Mouse (Mus musculus) stomach, embryonic 14.5 days (tissue): ENCODE measurements around the gene Bin2. TPM values are rescaled to one million over a fixed set of nuclear protein-coding genes. Genes with fewer than 3 reads are reported as not detected.

Source experiments
- ATAC-seq: fragments of 200-750 bp; cut with Nextera tagmentation; 2 replicates; pipeline ENCODE4 v1.8.0; 2017; ENCODE audit warnings: low read depth, moderate TSS enrichment; ENCODE audit not compliant: insufficient number of reproducible peaks, insufficient read depth, low FRiP score
- H3K27ac ChIP-seq: fragments of 300-500 bp; sonication (generic); 2 replicates; pipeline ENCODE4 v1.5.1; 2014; ENCODE audit warnings: mild to moderate bottlenecking, low read length, moderate library complexity, mixed read lengths
- H3K27me3 ChIP-seq: fragments of 300-500 bp; sonication (generic); 2 replicates; pipeline ENCODE4 v1.6.1; 2014; ENCODE audit warnings: low read length, control low read depth, mixed read lengths; ENCODE audit not compliant: control insufficient read depth, insufficient read depth
- H3K36me3 ChIP-seq: fragments of 300-500 bp; sonication (generic); 2 replicates; pipeline ENCODE4 v1.6.1; 2014; ENCODE audit warnings: mild to moderate bottlenecking, control low read depth, low read length, moderate library complexity, mixed read lengths; ENCODE audit not compliant: control insufficient read depth, insufficient read depth
- H3K4me1 ChIP-seq: fragments of 300-500 bp; sonication (generic); 2 replicates; pipeline ENCODE4 v1.6.1; 2014; ENCODE audit warnings: low read length, control low read depth, mixed read lengths; ENCODE audit not compliant: control insufficient read depth, insufficient read depth
- H3K4me2 ChIP-seq: fragments of 300-500 bp; sonication (generic); replicated peaks from 2 replicates; pipeline ENCODE4 v1.6.1; 2014; ENCODE audit warnings: low read depth, low read length, control low read depth
- H3K4me3 ChIP-seq: fragments of 300-500 bp; sonication (generic); 2 replicates; pipeline ENCODE4 v1.5.1; 2014; ENCODE audit warnings: low read depth, low read length, control low read depth
- H3K9ac ChIP-seq: fragments of 300-500 bp; sonication (generic); replicated peaks from 2 replicates; pipeline ENCODE4 v1.6.1; 2014; ENCODE audit warnings: low read depth, mild to moderate bottlenecking, control low read depth, low read length, moderate library complexity, mixed read lengths
- H3K9me3 ChIP-seq: fragments of 300-500 bp; sonication (generic); 2 replicates; pipeline ENCODE4 v1.6.1; 2016; ENCODE audit warnings: low read depth, low read length, control low read depth; ENCODE audit not compliant: control insufficient read depth
- WGBS: fragments of 180-500 bp; shearing (Covaris S2); extraction: QIAGEN DNeasy Blood & Tissue Kit; methylation state at CpG from one replicate; pipeline ENCODE4 v1.1.7; 2014; 5-methylcytosine and 5-hydroxymethylcytosine counted together
- polyA plus RNA-seq: library from polyadenylated mRNA; unstranded; fragments of >200 nt; fragmentation: Nextera tagmentation; extraction: Ambion mirVana; gene quantifications from 2 replicates; pipeline ENCODE4 v1.2.1, GENCODE M21; 2014

The Bin2 gene
- polyA plus RNA-seq, 1 experiment from 2014 or later = 6.6 TPM

- ATAC-seq = no peak
- no peak within 1 kb of the TSS for H3K4me3 ChIP-seq
- H3K4me1 ChIP-seq = peaks cover 6% of the 10 kb centered on the region
- 69% methylated on average over 8 of the region's 8 CpGs for WGBS
- no peaks in the 10 kb centered on the region for H3K27me3 ChIP-seq
- H3K27ac ChIP-seq = no peak within 1 kb of the TSS
- H3K9ac ChIP-seq = no peak within 1 kb of the TSS
- H3K36me3 ChIP-seq = no peaks in the 10 kb centered on the region
- peaks cover 11% of the 10 kb centered on the region for H3K9me3 ChIP-seq
- 0 out of 2 replicates have a peak within 1 kb of the TSS, but pooled peaks have one; percentile 16 for H3K4me2 ChIP-seq
Observed at GRCm38 (mm10) chr15:100687430-100687971, 18.1 kb upstream of the Bin2 start, which contains the start of gene Cela1. Cela1 (minus strand) TSS chr15:100687921.

DNA sequence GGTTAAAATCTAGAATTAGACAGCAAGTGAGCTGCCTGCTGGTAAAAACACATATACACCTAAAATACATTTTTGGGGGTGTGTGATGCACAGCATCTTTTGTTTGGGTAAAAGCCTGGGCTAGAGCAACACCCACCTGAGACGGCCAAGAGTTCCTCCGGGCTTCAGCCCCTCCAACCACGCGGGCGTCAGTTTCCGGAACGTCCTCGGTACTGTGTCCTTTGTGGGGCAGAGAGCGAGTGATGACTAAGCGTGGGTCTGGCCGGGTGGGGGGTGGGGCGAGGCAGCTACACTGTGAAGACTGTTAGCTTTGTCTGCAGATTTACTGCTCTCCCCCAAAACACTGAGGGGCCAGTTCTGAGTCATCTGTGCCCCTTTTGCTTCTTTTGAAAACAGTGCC is 17.6 kb upstream of the Bin2 start:
- whole genome bisulfite sequencing = 29% methylated on average over 12 of the region's 12 CpGs
- Histone ChIP-seq H3K27me3 (no peaks in the 10 kb centered on the region), H3K4me2 (0 out of 2 replicates have a peak overlapping the region, but pooled peaks have one; percentile 16), H3K4me1 (peaks cover 6% of the 10 kb centered on the region), H3K9me3 (peaks cover 11% of the 10 kb centered on the region), H3K36me3 (no peaks in the 10 kb centered on the region), H3K4me3 (no peak overlapping the region), H3K27ac (no peak overlapping the region), H3K9ac (no peak overlapping the region)
- ATAC-seq = no peak

DNA sequence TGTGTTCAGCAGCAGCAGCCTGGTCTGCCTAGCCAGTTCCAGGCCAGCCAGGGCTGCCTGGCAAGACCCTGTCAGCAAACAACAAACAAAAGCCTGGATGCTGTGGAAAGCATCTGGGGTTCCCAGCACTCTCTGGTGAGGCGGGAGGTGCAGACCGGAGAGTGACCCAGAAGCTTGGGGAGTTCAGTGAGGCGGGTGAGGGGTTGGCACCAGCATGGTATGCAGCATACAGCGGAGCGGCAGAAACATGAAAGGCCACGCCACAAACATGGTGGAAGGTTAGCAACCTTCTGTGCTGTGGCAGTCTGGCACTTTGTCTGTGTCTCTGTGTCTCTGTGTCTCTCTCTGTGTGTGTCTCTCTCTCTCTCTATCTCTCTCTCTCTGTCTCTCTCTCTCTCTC is 17.1 kb upstream of the Bin2 start:
- H3K9ac ChIP-seq = no peak overlapping the region
- H3K4me3 ChIP-seq = no peak overlapping the region
- H3K36me3 ChIP-seq = no peaks in the 10 kb centered on the region
- H3K9me3 ChIP-seq = peaks cover 11% of the 10 kb centered on the region
- ATAC-seq = no peak
- H3K27ac ChIP-seq = no peak overlapping the region
- no peak overlapping the region for H3K4me2 ChIP-seq
- 80% methylated on average over 6 of the region's 6 CpGs for WGBS
- H3K4me1 ChIP-seq = peaks cover 6% of the 10 kb centered on the region
- H3K27me3 ChIP-seq = no peaks in the 10 kb centered on the region

DNA sequence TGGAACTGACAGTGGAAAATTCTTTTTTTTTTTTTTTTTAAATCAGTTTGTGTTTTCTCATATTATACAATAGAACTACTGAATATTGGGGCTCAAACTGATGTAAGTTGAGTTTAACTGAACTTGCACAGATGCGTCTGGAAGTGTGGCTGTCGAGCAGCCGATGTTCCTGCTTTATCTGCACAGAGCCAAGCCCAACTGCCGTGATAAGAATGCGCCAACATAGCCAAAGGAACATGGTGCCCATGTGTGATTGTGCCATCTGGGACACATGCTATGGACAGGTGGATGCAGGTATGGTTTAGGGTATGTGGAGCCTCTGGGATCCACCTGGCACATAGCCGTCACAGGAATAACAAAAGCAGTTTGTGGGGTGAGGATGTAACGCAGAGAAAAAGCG is 16.5 kb upstream of the Bin2 start:
- H3K36me3 ChIP-seq = no peaks in the 10 kb centered on the region
- H3K4me3 ChIP-seq = no peak overlapping the region
- H3K27ac ChIP-seq = no peak overlapping the region
- peaks cover 10% of the 10 kb centered on the region for H3K9me3 ChIP-seq
- no peaks in the 10 kb centered on the region for H3K27me3 ChIP-seq
- ATAC-seq = no peak
- H3K9ac ChIP-seq = no peak overlapping the region
- 80% methylated on average over 8 of the region's 8 CpGs for WGBS
- H3K4me1 ChIP-seq = peaks cover 6% of the 10 kb centered on the region
- no peak overlapping the region for H3K4me2 ChIP-seq

GRCm38 (mm10) chr15:100685255-100685654 is 15.9 kb upstream of the Bin2 start:
- WGBS = 22% methylated on average over 13 of the region's 13 CpGs
- Histone ChIP-seq H3K27ac (no peak overlapping the region), H3K9me3 (peaks cover 4% of the 10 kb centered on the region), H3K4me2 (no peak overlapping the region), H3K9ac (no peak overlapping the region), H3K4me3 (no peak overlapping the region), H3K36me3 (no peaks in the 10 kb centered on the region), H3K27me3 (no peaks in the 10 kb centered on the region), H3K4me1 (peaks cover 6% of the 10 kb centered on the region)
- no peak for ATAC-seq

- ATAC-seq = 0 out of 2 replicates have a peak, but pooled peaks have one; percentile 19
Observed at GRCm38 (mm10) chr15:100684450-100684849, 15.1 kb upstream of the Bin2 start.

GRCm38 (mm10) chr15:100683041-100683440 is 13.7 kb upstream of the Bin2 start:
- WGBS = 48% methylated on average over 2 of the region's 2 CpGs
- Histone ChIP-seq H3K4me2 (no peak overlapping the region), H3K4me3 (no peak overlapping the region), H3K27me3 (no peaks in the 10 kb centered on the region), H3K4me1 (peaks cover 6% of the 10 kb centered on the region), H3K9ac (no peak overlapping the region), H3K9me3 (no peaks in the 10 kb centered on the region), H3K36me3 (no peaks in the 10 kb centered on the region), H3K27ac (no peak overlapping the region)
- ATAC-seq = no peak

More at GRCm38 (mm10) chr15:100684450-100684849, 15.1 kb upstream of the Bin2 start:
- H3K27ac ChIP-seq = no peak overlapping the region
- H3K9me3 ChIP-seq = no peaks in the 10 kb centered on the region
- H3K9ac ChIP-seq = no peak overlapping the region
- H3K27me3 ChIP-seq = no peaks in the 10 kb centered on the region
- H3K4me1 ChIP-seq = peaks cover 6% of the 10 kb centered on the region
- H3K4me3 ChIP-seq = no peak overlapping the region
- H3K4me2 ChIP-seq = no peak overlapping the region
- no peaks in the 10 kb centered on the region for H3K36me3 ChIP-seq
- WGBS = 49% methylated on average over 10 of the region's 10 CpGs

DNA sequence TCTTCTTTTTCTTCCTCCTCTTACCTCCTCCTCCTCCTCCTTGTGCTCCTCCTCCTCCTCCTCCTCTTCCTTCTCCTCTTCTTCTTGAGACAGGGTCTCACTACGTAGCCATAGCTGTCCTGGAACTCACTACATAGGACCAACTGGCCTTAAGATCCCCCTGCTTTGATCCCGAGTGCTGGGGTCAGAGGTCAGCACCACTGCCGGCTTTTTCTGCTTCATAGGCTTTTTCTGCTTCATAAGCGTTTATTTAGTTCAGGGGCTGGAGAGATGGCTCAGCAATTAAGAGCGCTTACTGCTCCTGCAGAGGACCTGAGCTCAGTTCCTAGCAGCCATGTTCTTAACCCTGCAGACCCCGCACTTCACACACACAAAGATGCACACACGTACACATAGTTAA is 12.4 kb upstream of the Bin2 start:
- Histone ChIP-seq H3K4me3 (no peak overlapping the region), H3K36me3 (no peaks in the 10 kb centered on the region), H3K27me3 (no peaks in the 10 kb centered on the region), H3K9ac (no peak overlapping the region), H3K27ac (no peak overlapping the region), H3K9me3 (no peaks in the 10 kb centered on the region), H3K4me2 (no peak overlapping the region), H3K4me1 (no peaks in the 10 kb centered on the region)
- 39% methylated on average over 7 of the region's 7 CpGs for WGBS
- no peak for ATAC-seq

DNA sequence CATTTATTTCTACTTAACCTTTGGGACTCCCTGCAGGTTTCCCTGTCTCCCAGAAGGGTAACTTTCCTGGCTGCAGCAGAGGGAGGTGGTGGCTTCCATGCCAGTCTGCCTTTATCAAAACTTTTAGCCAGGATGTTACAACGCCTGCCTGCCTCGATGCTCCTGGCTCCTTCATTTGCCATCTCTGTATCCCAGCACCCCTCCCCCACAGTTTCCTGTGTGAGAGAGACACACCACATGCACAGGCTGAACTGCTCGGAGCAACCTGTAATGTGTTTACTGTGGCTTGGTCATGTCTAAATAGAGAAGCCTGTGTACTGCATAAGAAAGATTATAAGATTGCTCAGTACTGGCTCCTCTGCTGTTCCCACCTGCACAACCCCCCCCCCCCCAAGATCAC is 11.0 kb upstream of the Bin2 start:
- 0 out of 2 replicates have a peak, but pooled peaks cover 2% of the 10 kb centered on the region for H3K4me1 ChIP-seq
- ATAC-seq = no peak

More for the DNA sequence above, 11.0 kb upstream of the Bin2 start:
- Histone ChIP-seq H3K27me3 (no peaks in the 10 kb centered on the region), H3K36me3 (no peaks in the 10 kb centered on the region), H3K9ac (no peak overlapping the region), H3K4me2 (no peak overlapping the region), H3K27ac (no peak overlapping the region), H3K9me3 (no peaks in the 10 kb centered on the region), H3K4me3 (no peak overlapping the region)
- WGBS = 43% methylated on average over 3 of the region's 3 CpGs
